Mouse (Mus musculus) midbrain, embryonic 15.5 days (tissue): ENCODE results near the gene Pakap. TPM values are rescaled to one million over a fixed set of nuclear protein-coding genes. Genes with fewer than 3 reads are reported as not detected.

Source experiments
- ATAC-seq: fragments of 200-750 bp; cut with Nextera tagmentation; replicated peaks from 2 replicates; pipeline ENCODE4 v1.8.0; 2017; ENCODE audit warnings: moderate TSS enrichment
- H3K27ac ChIP-seq: fragments of 300-500 bp; sonication (generic); 2 replicates; pipeline ENCODE4 v1.5.1; 2015; ENCODE audit warnings: mild to moderate bottlenecking, inconsistent platforms
- H3K27me3 ChIP-seq: fragments of 300-500 bp; sonication (generic); replicated peaks from 2 replicates; pipeline ENCODE4 v1.6.1; 2015; ENCODE audit warnings: inconsistent platforms
- H3K36me3 ChIP-seq: fragments of 300-500 bp; sonication (generic); replicated peaks from 2 replicates; pipeline ENCODE4 v1.6.1; 2015; ENCODE audit warnings: inconsistent platforms
- H3K4me1 ChIP-seq: fragments of 300-500 bp; sonication (generic); 2 replicates; pipeline ENCODE4 v1.6.1; 2015; ENCODE audit warnings: inconsistent platforms
- H3K4me2 ChIP-seq: fragments of 300-500 bp; sonication (generic); 2 replicates; pipeline ENCODE4 v1.6.1; 2015; ENCODE audit warnings: inconsistent platforms, mild to moderate bottlenecking, moderate library complexity
- H3K4me3 ChIP-seq: fragments of 300-500 bp; sonication (generic); 2 replicates; pipeline ENCODE4 v1.5.1; 2015; ENCODE audit warnings: mild to moderate bottlenecking, inconsistent platforms
- H3K9ac ChIP-seq: fragments of 300-500 bp; sonication (generic); 2 replicates; pipeline ENCODE4 v1.6.1; 2015; ENCODE audit warnings: mild to moderate bottlenecking, inconsistent platforms
- H3K9me3 ChIP-seq: fragments of 300-500 bp; sonication (generic); 2 replicates; pipeline ENCODE4 v1.6.1; 2016; ENCODE audit warnings: inconsistent platforms
- WGBS: fragments of 180-500 bp; shearing (Covaris S2); methylation state at CpG from one replicate; pipeline ENCODE4 v1.1.7; 2015; ENCODE audit warnings: mixed read lengths; 5-methylcytosine and 5-hydroxymethylcytosine counted together
- polyA plus RNA-seq: library from polyadenylated mRNA; unstranded; fragments of >200 nt; fragmentation: Nextera tagmentation; extraction: Ambion mirVana; gene quantifications from 2 replicates; pipeline ENCODE4 v1.2.1, GENCODE M21; 2015

The Pakap gene
- polyA plus RNA-seq, 1 experiment from 2014 or later: 10.9 TPM

- Histone ChIP-seq H3K27ac (peak overlapping the region; percentile 85), H3K36me3 (no peaks in the 10 kb centered on the region), H3K9me3 (no peaks in the 10 kb centered on the region), H3K4me2 (peak overlapping the region; percentile 60), H3K27me3 (no peaks in the 10 kb centered on the region), H3K4me3 (peak overlapping the region; percentile 45), H3K9ac (peak overlapping the region; percentile 50; the same call in 1 of the 2 replicates), H3K4me1 (peaks cover 28% of the 10 kb centered on the region)
- WGBS: 60% methylated on average over 9 of the region's 9 CpGs
- ATAC-seq: peak; percentile 12; the same call in 1 of the 2 replicates
Observed at GRCm38 (mm10) chr4:57636782-57637482, 69.0 kb downstream of the Pakap start.

GRCm38 (mm10) chr4:57637636-57638386, 69.8 kb downstream of the Pakap start:
- no peaks in the 10 kb centered on the region for H3K9me3 ChIP-seq
- peak overlapping the region; percentile 45 for H3K4me3 ChIP-seq
- H3K36me3 ChIP-seq: no peaks in the 10 kb centered on the region
- ATAC-seq: peak; percentile 92
- peak overlapping the region; percentile 60 for H3K4me2 ChIP-seq
- H3K4me1 ChIP-seq: peaks cover 28% of the 10 kb centered on the region
- WGBS: 32% methylated on average over 24 of the region's 24 CpGs
- no peaks in the 10 kb centered on the region for H3K27me3 ChIP-seq
- H3K9ac ChIP-seq: peak overlapping the region; percentile 50
- H3K27ac ChIP-seq: peak overlapping the region; percentile 85

- Histone ChIP-seq H3K27me3 (no peaks in the 10 kb centered on the region), H3K9ac (peak overlapping the region; percentile 22; the same call in 1 of the 2 replicates), H3K9me3 (no peaks in the 10 kb centered on the region), H3K4me1 (peaks cover 28% of the 10 kb centered on the region), H3K27ac (peak overlapping the region; percentile 69), H3K4me3 (peak overlapping the region; percentile 45), H3K4me2 (peak overlapping the region; percentile 60), H3K36me3 (no peaks in the 10 kb centered on the region)
- ATAC-seq: no peak
- WGBS: 74% methylated on average over 9 of the region's 9 CpGs
Observed at GRCm38 (mm10) chr4:57638941-57639340, 71.0 kb downstream of the Pakap start.

GRCm38 (mm10) chr4:57640222-57640621, 72.2 kb downstream of the Pakap start:
- ATAC-seq: no peak
- Histone ChIP-seq H3K9ac (no peak overlapping the region), H3K36me3 (no peaks in the 10 kb centered on the region), H3K9me3 (no peaks in the 10 kb centered on the region), H3K4me3 (peak overlapping the region; percentile 9), H3K27me3 (no peaks in the 10 kb centered on the region), H3K4me1 (peaks cover 28% of the 10 kb centered on the region), H3K4me2 (peak overlapping the region; percentile 60), H3K27ac (no peak overlapping the region)
- 39% methylated on average over 7 of the region's 7 CpGs for WGBS

GRCm38 (mm10) chr4:57640971-57641370, 73.0 kb downstream of the Pakap start:
- H3K9ac ChIP-seq: no peak overlapping the region
- H3K4me3 ChIP-seq: no peak overlapping the region
- H3K36me3 ChIP-seq: no peaks in the 10 kb centered on the region
- no peaks in the 10 kb centered on the region for H3K9me3 ChIP-seq
- ATAC-seq: no peak
- no peak overlapping the region for H3K27ac ChIP-seq
- H3K4me1 ChIP-seq: peaks cover 28% of the 10 kb centered on the region
- H3K27me3 ChIP-seq: no peaks in the 10 kb centered on the region
- H3K4me2 ChIP-seq: no peak overlapping the region
- WGBS: 79% methylated on average over 3 of the region's 3 CpGs

GRCm38 (mm10) chr4:57650994-57651393, 83.0 kb downstream of the Pakap start:
- no peak overlapping the region for H3K4me3 ChIP-seq
- no peak overlapping the region for H3K27ac ChIP-seq
- ATAC-seq: no peak
- no peaks in the 10 kb centered on the region for H3K4me1 ChIP-seq
- H3K9ac ChIP-seq: no peak overlapping the region
- H3K9me3 ChIP-seq: 0 out of 2 replicates have a peak, but pooled peaks cover 4% of the 10 kb centered on the region
- WGBS: 81% methylated on average over 1 of the region's 1 CpGs
- H3K36me3 ChIP-seq: 0 out of 2 replicates have a peak, but pooled peaks cover 7% of the 10 kb centered on the region
- H3K27me3 ChIP-seq: no peaks in the 10 kb centered on the region
- no peak overlapping the region for H3K4me2 ChIP-seq

GRCm38 (mm10) chr4:57651547-57651946, 83.6 kb downstream of the Pakap start:
- ATAC-seq: no peak

GRCm38 (mm10) chr4:57652185-57652904, 84.4 kb downstream of the Pakap start:
- Histone ChIP-seq H3K27me3 (no peaks in the 10 kb centered on the region), H3K4me3 (no peak overlapping the region), H3K9ac (no peak overlapping the region), H3K4me2 (no peak overlapping the region), H3K27ac (no peak overlapping the region), H3K9me3 (0 out of 2 replicates have a peak, but pooled peaks cover 4% of the 10 kb centered on the region), H3K4me1 (no peaks in the 10 kb centered on the region), H3K36me3 (0 out of 2 replicates have a peak, but pooled peaks cover 7% of the 10 kb centered on the region)
- ATAC-seq: no peak
- 83% methylated on average over 5 of the region's 5 CpGs for WGBS

More at GRCm38 (mm10) chr4:57651547-57651946, 83.6 kb downstream of the Pakap start:
- H3K4me3 ChIP-seq: no peak overlapping the region
- H3K4me2 ChIP-seq: no peak overlapping the region
- no peak overlapping the region for H3K27ac ChIP-seq
- H3K9ac ChIP-seq: no peak overlapping the region
- no peaks in the 10 kb centered on the region for H3K4me1 ChIP-seq
- H3K9me3 ChIP-seq: 0 out of 2 replicates have a peak, but pooled peaks cover 4% of the 10 kb centered on the region
- H3K27me3 ChIP-seq: no peaks in the 10 kb centered on the region
- 91% methylated on average over 8 of the region's 8 CpGs for WGBS
- H3K36me3 ChIP-seq: 0 out of 2 replicates have a peak, but pooled peaks cover 7% of the 10 kb centered on the region

GRCm38 (mm10) chr4:57655966-57656365, 88.0 kb downstream of the Pakap start:
- Histone ChIP-seq H3K4me1 (peaks cover 13% of the 10 kb centered on the region), H3K27me3 (no peaks in the 10 kb centered on the region), H3K4me2 (no peak overlapping the region), H3K36me3 (no peaks in the 10 kb centered on the region), H3K9me3 (0 out of 2 replicates have a peak, but pooled peaks cover 4% of the 10 kb centered on the region), H3K9ac (no peak overlapping the region), H3K4me3 (no peak overlapping the region), H3K27ac (no peak overlapping the region)
- ATAC-seq: no peak
- WGBS: 79% methylated on average over 1 of the region's 1 CpGs

GRCm38 (mm10) chr4:57656388-57656787, 88.4 kb downstream of the Pakap start:
- Histone ChIP-seq H3K9me3 (0 out of 2 replicates have a peak, but pooled peaks cover 4% of the 10 kb centered on the region), H3K27me3 (no peaks in the 10 kb centered on the region), H3K4me1 (peaks cover 14% of the 10 kb centered on the region), H3K9ac (no peak overlapping the region), H3K36me3 (no peaks in the 10 kb centered on the region), H3K27ac (no peak overlapping the region), H3K4me3 (no peak overlapping the region), H3K4me2 (no peak overlapping the region)
- WGBS: 95% methylated on average over 12 of the region's 12 CpGs
- ATAC-seq: no peak

- no peak for ATAC-seq
- no peaks in the 10 kb centered on the region for H3K36me3 ChIP-seq
- no peak overlapping the region for H3K27ac ChIP-seq
- no peak overlapping the region for H3K4me2 ChIP-seq
- H3K27me3 ChIP-seq: no peaks in the 10 kb centered on the region
- H3K9ac ChIP-seq: no peak overlapping the region
- peaks cover 14% of the 10 kb centered on the region for H3K4me1 ChIP-seq
- 0 out of 2 replicates have a peak, but pooled peaks cover 4% of the 10 kb centered on the region for H3K9me3 ChIP-seq
- H3K4me3 ChIP-seq: no peak overlapping the region
- WGBS: 92% methylated on average over 3 of the region's 3 CpGs
Observed at GRCm38 (mm10) chr4:57656861-57657260, 88.9 kb downstream of the Pakap start.

GRCm38 (mm10) chr4:57660470-57660869, 92.5 kb downstream of the Pakap start:
- peaks cover 14% of the 10 kb centered on the region for H3K4me1 ChIP-seq
- H3K9me3 ChIP-seq: no peaks in the 10 kb centered on the region
- peak; percentile 88 for ATAC-seq
- H3K4me2 ChIP-seq: no peak overlapping the region
- 10% methylated on average over 4 of the region's 4 CpGs for WGBS
- peak overlapping the region; percentile 58 for H3K27ac ChIP-seq
- H3K9ac ChIP-seq: no peak overlapping the region
- H3K27me3 ChIP-seq: no peaks in the 10 kb centered on the region
- no peaks in the 10 kb centered on the region for H3K36me3 ChIP-seq
- no peak overlapping the region for H3K4me3 ChIP-seq
